ENCODE assay signal across 8 mouse cellular contexts in the genomic region with DNA sequence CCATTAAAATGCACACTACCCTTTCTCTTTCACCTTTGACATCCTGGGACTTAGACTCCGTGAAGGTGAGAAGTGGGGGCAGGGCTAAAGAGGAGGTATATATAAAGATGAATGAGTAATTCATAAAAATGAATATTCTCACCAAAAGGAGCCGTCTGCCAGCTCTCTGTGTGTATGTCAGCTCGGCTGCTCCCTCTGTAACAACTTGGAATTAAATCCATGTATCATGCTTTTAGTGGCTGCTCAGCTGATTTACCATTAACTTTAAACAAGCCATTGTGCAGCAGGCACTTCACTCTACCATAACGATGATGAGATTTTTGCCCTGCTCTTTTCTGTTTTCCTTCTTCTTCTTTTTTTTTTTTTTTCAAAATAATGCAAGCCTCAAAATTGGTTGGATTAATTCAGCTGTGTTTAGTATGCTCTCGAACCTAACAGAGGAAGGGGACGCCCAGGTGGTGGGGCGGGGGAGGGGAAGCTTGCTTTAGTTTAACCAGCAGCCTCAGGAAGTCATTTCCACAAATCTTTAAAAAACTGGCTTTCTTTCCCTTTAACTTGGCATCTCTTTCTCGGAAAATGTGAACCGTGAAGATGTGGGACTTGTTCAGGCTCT.
DNase-seq lines count a peak whose midpoint lies in the region; ATAC-seq lines count a peak whose summit lies in the region.

No protein-coding gene starts in this region.

- H3K27ac ChIP-seq in heart, embryonic 10.5 days: no peak overlapping the region
- H3K27ac ChIP-seq in forebrain, embryonic 16.5 days (ENCODE audit: low read length): peak overlapping the region; percentile 78
- H3K27ac ChIP-seq in liver, embryonic 16.5 days (ENCODE audit: low read length): no peak overlapping the region

- H3K36me3 ChIP-seq in heart, embryonic 10.5 days: no peaks in the 10 kb centered on the region
- H3K36me3 ChIP-seq in forebrain, embryonic 16.5 days (ENCODE audit: control insufficient read depth, insufficient read depth): no peaks in the 10 kb centered on the region
- H3K36me3 ChIP-seq in liver, embryonic 16.5 days (ENCODE audit: control insufficient read depth, insufficient read depth): no peaks in the 10 kb centered on the region

- H3K4me3 ChIP-seq in heart, embryonic 10.5 days: peak overlapping the region; percentile 57
- peak overlapping the region; percentile 39 for H3K4me3 ChIP-seq in forebrain, embryonic 16.5 days (replicated peaks; ENCODE audit: low read length)
- peak overlapping the region; percentile 2; the same call in 1 of the 2 replicates for H3K4me3 ChIP-seq in liver, embryonic 16.5 days (ENCODE audit: low read depth, low read length)

- H3K27me3 ChIP-seq in heart, embryonic 10.5 days (ENCODE audit: insufficient read depth, poor library complexity, severe bottlenecking): peaks cover 27% of the 10 kb centered on the region
- H3K27me3 ChIP-seq in forebrain, embryonic 16.5 days (replicated peaks; ENCODE audit: control insufficient read depth, insufficient read depth, low read length): no peaks in the 10 kb centered on the region
- peaks cover 27% of the 10 kb centered on the region for H3K27me3 ChIP-seq in liver, embryonic 16.5 days (ENCODE audit: control insufficient read depth, insufficient read depth, low read depth, low read length)

- 23% methylated on average over 9 of the region's 9 CpGs for WGBS in heart, embryonic 10.5 days
- WGBS in forebrain, embryonic 16.5 days: 4% methylated on average over 9 of the region's 9 CpGs
- 18% methylated on average over 9 of the region's 9 CpGs for WGBS in liver, embryonic 16.5 days (ENCODE audit: insufficient replicate concordance)

- peak overlapping the region; percentile 65 for H3K4me2 ChIP-seq in forebrain, embryonic 16.5 days (ENCODE audit: low read length)
- peak overlapping the region; percentile 41 for H3K4me2 ChIP-seq in liver, embryonic 16.5 days (ENCODE audit: low read depth, low read length)

- DNase-seq in heart, embryonic 10.5 days (ENCODE audit: low spot score): no peak
- DNase-seq in heart, postnatal 14 days: no peak
- no peak for DNase-seq in adrenal gland, adult 2 months
- no peak for DNase-seq in adrenal gland, adult 18-20 months (ENCODE audit: low spot score in 2 of 2)
- DNase-seq in right cerebral cortex, postnatal 10 days (ENCODE audit: low spot score in 2 of 2): no peak

- H3K9ac ChIP-seq in forebrain, embryonic 16.5 days (replicated peaks; ENCODE audit: low read depth, low read length): peak overlapping the region; percentile 53
- no peak overlapping the region for H3K9ac ChIP-seq in liver, embryonic 16.5 days (ENCODE audit: low read depth, low read length)

- ATAC-seq in CD4-positive, CD25-positive, alpha-beta regulatory T cell, adult 4 months: peak; percentile 65
- peak; percentile 56 for ATAC-seq in forebrain, embryonic 16.5 days
- no peak for ATAC-seq in liver, embryonic 16.5 days (ENCODE audit: low read depth)

- peaks cover 12% of the 10 kb centered on the region for H3K4me1 ChIP-seq in heart, embryonic 10.5 days
- peaks cover 19% of the 10 kb centered on the region for H3K4me1 ChIP-seq in forebrain, embryonic 16.5 days (replicated peaks; ENCODE audit: control insufficient read depth, insufficient read depth, low read length)
- H3K4me1 ChIP-seq in liver, embryonic 16.5 days (ENCODE audit: control insufficient read depth, low read depth, low read length): no peaks in the 10 kb centered on the region

- no peaks in the 10 kb centered on the region for H3K9me3 ChIP-seq in heart, embryonic 10.5 days
- H3K9me3 ChIP-seq in forebrain, embryonic 16.5 days (ENCODE audit: control insufficient read depth, low read length): no peaks in the 10 kb centered on the region
- no peaks in the 10 kb centered on the region for H3K9me3 ChIP-seq in liver, embryonic 16.5 days (replicated peaks; ENCODE audit: control insufficient read depth, low read length)

- intact Hi-C loops in heart, postnatal 14 days (cut with DNase I): no loop called here

Comparison
In these comparisons a context has a peak if more than half of its experiments do, and no peak if none do; other contexts are left out.
1. H3K4me3 ChIP-seq: peak in every context shown above with its lines; median percentile 57 in heart, embryonic 10.5 days; 39 in forebrain, embryonic 16.5 days; 2 in liver, embryonic 16.5 days.